Mouse (Mus musculus) kidney, adult 9 months (tissue): Measurements from ENCODE around the gene Immp2l.
A peak's percentile ranks its signal among the peaks of the same experiment; 100 is the strongest.
"Not testable (repeated sequence)": the region's sequence is repeated elsewhere in the genome, so short reads cannot be mapped to it uniquely, and the experiment has no call there.

Experiments
- DNase-seq: peaks from one replicate; pipeline ENCODE4 v3.0.0; 2022

Immp2l gene

GRCm38 (mm10) chr12:41727221-41727620 is 703.3 kb downstream of the Immp2l start:
- DNase-seq = no peak

GRCm38 (mm10) chr12:41727764-41728338 is 704.0 kb downstream of the Immp2l start:
- DNase-seq = no peak

GRCm38 (mm10) chr12:41728467-41728866 is 704.6 kb downstream of the Immp2l start:
- no peak for DNase-seq

GRCm38 (mm10) chr12:41729780-41730179 is 705.9 kb downstream of the Immp2l start:
- no peak for DNase-seq

GRCm38 (mm10) chr12:41733168-41733567 is 709.3 kb downstream of the Immp2l start:
- no peak for DNase-seq

GRCm38 (mm10) chr12:41742887-41743286 is 719.0 kb downstream of the Immp2l start:
- no peak for DNase-seq

GRCm38 (mm10) chr12:41763396-41763795 is 739.5 kb downstream of the Immp2l start:
- no peak for DNase-seq

- DNase-seq = no peak
Measured at GRCm38 (mm10) chr12:41773961-41774360, 750.1 kb downstream of the Immp2l start.

- no peak for DNase-seq
Measured at GRCm38 (mm10) chr12:41774623-41775323, 750.9 kb downstream of the Immp2l start.

GRCm38 (mm10) chr12:41777762-41778161 is 753.9 kb downstream of the Immp2l start:
- not testable (repeated sequence) for DNase-seq

- peak; percentile 82 for DNase-seq
Measured at GRCm38 (mm10) chr12:41793681-41794080, 769.8 kb downstream of the Immp2l start.

GRCm38 (mm10) chr12:41829517-41829916 is 805.6 kb downstream of the Immp2l start:
- DNase-seq = no peak

GRCm38 (mm10) chr12:41831731-41832130 is 807.8 kb downstream of the Immp2l start:
- no peak for DNase-seq

GRCm38 (mm10) chr12:41834646-41835045 is 810.8 kb downstream of the Immp2l start:
- no peak for DNase-seq

GRCm38 (mm10) chr12:41838334-41838847 is 814.5 kb downstream of the Immp2l start:
- DNase-seq = no peak

- no peak for DNase-seq
Measured at GRCm38 (mm10) chr12:41839241-41839640, 815.4 kb downstream of the Immp2l start.

- DNase-seq = no peak
Measured at GRCm38 (mm10) chr12:41842694-41843329, 818.9 kb downstream of the Immp2l start.

GRCm38 (mm10) chr12:41851896-41852470 is 828.1 kb downstream of the Immp2l start:
- DNase-seq = peak; percentile 53

GRCm38 (mm10) chr12:41859652-41860051 is 835.8 kb downstream of the Immp2l start:
- DNase-seq = not testable (repeated sequence)

GRCm38 (mm10) chr12:41868317-41868716 is 844.4 kb downstream of the Immp2l start:
- DNase-seq = no peak

- no peak for DNase-seq
Measured at GRCm38 (mm10) chr12:41874015-41874414, 850.1 kb downstream of the Immp2l start.

GRCm38 (mm10) chr12:41877292-41877959 is 853.5 kb downstream of the Immp2l start:
- no peak for DNase-seq

- DNase-seq = no peak
Measured at GRCm38 (mm10) chr12:41878493-41878892, 854.6 kb downstream of the Immp2l start.
